Mouse (Mus musculus): ENCODE measurements around the gene Trim32.

DNA sequence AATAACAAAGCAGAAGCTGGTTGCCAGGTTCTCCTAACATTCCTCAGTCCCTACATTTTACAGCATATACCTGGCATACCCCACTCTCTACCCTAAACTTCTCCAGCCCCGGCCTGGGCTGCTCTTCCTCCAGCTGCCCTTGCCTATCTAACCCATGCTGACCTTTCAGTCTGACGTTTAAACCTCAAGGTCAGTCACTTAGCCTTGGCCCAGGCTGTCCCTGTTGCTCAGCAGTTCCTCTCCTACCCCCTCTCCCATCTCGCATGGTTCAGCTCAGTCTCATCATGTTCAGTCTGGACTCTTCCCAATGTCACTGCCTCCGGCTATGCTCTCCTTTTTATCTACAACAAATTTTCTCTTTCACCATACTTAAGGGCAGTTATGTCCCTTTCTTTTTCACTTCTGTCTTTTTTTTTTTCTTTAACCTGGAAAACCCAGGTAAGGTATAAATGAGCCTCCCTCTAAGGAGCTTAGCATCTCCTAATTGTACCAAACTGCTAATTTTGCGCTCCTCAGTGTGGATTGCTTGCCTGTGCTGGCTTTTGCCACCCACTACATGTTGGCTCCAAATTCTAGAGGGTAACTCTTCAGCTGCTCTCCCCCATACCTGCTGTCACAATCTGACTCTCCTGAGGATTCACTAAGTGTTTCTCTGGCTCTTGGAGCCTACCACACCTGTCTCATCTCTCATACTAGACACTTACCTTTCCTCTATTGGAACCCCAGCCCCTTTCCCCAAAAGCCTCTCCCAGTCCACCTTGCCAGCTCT is 10.0 kb upstream of the Trim32 start:
- TF ChIP-seq POLR2A (IDR thresholded peaks at IDR 0.05; ENCODE audit: borderline replicate concordance, low read depth, low read length) = no peak
- no peak for TF ChIP-seq CTCF (IDR thresholded peaks at IDR 0.05; ENCODE audit: low read depth, low read length)
